Mouse (Mus musculus) midbrain, embryonic 14.5 days (tissue): ENCODE data around the gene Tas2r138. TPM values are rescaled to one million over a fixed set of nuclear protein-coding genes. Genes with fewer than 3 reads are reported as not detected.

Source experiments
- ATAC-seq: fragments of 200-750 bp; cut with Nextera tagmentation; 2 replicates; pipeline ENCODE4 v1.8.0; 2017; ENCODE audit warnings: moderate number of reproducible peaks, moderate library complexity; ENCODE audit not compliant: low FRiP score, low TSS enrichment
- DNase-seq: peaks from one replicate; pipeline ENCODE4 v3.0.0-alpha.2; 2015
- H3K27ac ChIP-seq: fragments of 300-500 bp; sonication (generic); replicated peaks from 2 replicates; pipeline ENCODE4 v1.5.1; 2014; ENCODE audit warnings: mild to moderate bottlenecking, low read depth, low read length, moderate library complexity
- H3K27me3 ChIP-seq: fragments of 300-500 bp; sonication (generic); 2 replicates; pipeline ENCODE4 v1.6.1; 2014; ENCODE audit warnings: low read length, control low read depth, mixed read lengths; ENCODE audit not compliant: control insufficient read depth, insufficient read depth
- H3K36me3 ChIP-seq: fragments of 300-500 bp; sonication (generic); 2 replicates; pipeline ENCODE4 v1.6.1; 2014; ENCODE audit warnings: low read length, control low read depth; ENCODE audit not compliant: control insufficient read depth, insufficient read depth
- H3K4me1 ChIP-seq: fragments of 300-500 bp; sonication (generic); 2 replicates; pipeline ENCODE4 v1.6.1; 2014; ENCODE audit warnings: mild to moderate bottlenecking, antibody characterized with exemption, low read length, control low read depth; ENCODE audit not compliant: control insufficient read depth, insufficient read depth
- H3K4me2 ChIP-seq: fragments of 300-500 bp; sonication (generic); 2 replicates; pipeline ENCODE4 v1.6.1; 2014; ENCODE audit warnings: mild to moderate bottlenecking, low read length, moderate library complexity
- H3K4me3 ChIP-seq: fragments of 300-500 bp; sonication (generic); replicated peaks from 2 replicates; pipeline ENCODE4 v1.5.1; 2014; ENCODE audit warnings: low read depth, low read length
- H3K9ac ChIP-seq: fragments of 300-500 bp; sonication (generic); replicated peaks from 2 replicates; pipeline ENCODE4 v1.6.1; 2014; ENCODE audit warnings: mild to moderate bottlenecking, low read length, moderate library complexity
- H3K9me3 ChIP-seq: fragments of 300-500 bp; sonication (generic); 2 replicates; pipeline ENCODE4 v1.6.1; 2016; ENCODE audit warnings: low read length, control low read depth, mixed read lengths; ENCODE audit not compliant: control insufficient read depth
- WGBS: fragments of 180-500 bp; shearing (Covaris S2); extraction: QIAGEN DNeasy Blood & Tissue Kit; methylation state at CpG from one replicate; pipeline ENCODE4 v1.1.7; 2014; 5-methylcytosine and 5-hydroxymethylcytosine counted together
- polyA plus RNA-seq: library from polyadenylated mRNA; unstranded; fragments of >200 nt; fragmentation: Nextera tagmentation; extraction: Ambion mirVana; gene quantifications from 2 replicates; pipeline ENCODE4 v1.2.1, GENCODE M21; 2014

The Tas2r138 gene
- polyA plus RNA-seq, result not detected in 2 replicates

DNA sequence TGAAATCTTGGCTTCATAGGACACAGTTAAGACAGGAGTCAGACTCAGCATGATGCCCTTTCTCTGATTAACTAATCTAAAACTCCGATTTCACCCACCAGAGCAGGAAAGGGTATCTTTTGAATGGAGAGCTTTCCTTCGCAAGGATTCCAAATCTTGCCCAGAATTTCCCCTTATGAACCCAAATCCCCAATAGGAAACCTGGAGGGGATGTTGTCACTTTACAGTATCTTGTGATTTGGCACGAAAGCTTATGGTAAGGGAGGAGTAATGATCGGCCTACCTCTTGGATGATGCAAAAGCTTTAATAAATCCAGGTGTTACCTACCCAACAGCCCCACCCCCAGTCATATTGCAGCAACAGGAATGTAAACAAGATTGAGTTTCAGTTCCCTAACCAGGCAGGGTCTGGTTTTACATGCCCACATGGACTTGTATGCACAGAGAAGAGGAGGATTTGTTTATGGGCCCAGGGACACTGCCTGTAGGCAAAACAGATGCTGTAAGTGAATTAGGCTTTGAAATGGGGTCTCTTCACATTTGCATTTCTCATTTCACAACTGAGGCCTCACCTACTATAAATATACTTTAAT lies at the start of gene Tas2r138:
Gene Tas2r138 (minus strand): TSS at position 51 of the 593 bp plus-strand sequence.
- no peaks in the 10 kb centered on the region for H3K27me3 ChIP-seq

GRCm38 (mm10) chr6:40660930-40661329 lies 47.8 kb upstream of the Tas2r138 start:
- WGBS, result 19% methylated on average over 2 of the region's 2 CpGs
- Histone ChIP-seq H3K27me3 (no peaks in the 10 kb centered on the region), H3K9ac (no peak overlapping the region), H3K4me1 (no peaks in the 10 kb centered on the region), H3K27ac (no peak overlapping the region), H3K4me2 (no peak overlapping the region), H3K4me3 (no peak overlapping the region), H3K36me3 (no peaks in the 10 kb centered on the region), H3K9me3 (no peaks in the 10 kb centered on the region)
- no peak for ATAC-seq
- DNase-seq, result no peak

More for the DNA sequence above, at the start of gene Tas2r138:
- Histone ChIP-seq H3K4me2 (no peak within 1 kb of the TSS), H3K27ac (no peak within 1 kb of the TSS), H3K4me3 (no peak within 1 kb of the TSS), H3K36me3 (no peaks in the 10 kb centered on the region), H3K9ac (no peak within 1 kb of the TSS), H3K4me1 (no peaks in the 10 kb centered on the region), H3K9me3 (no peaks in the 10 kb centered on the region)
- WGBS, result 86% methylated on average over 4 of the region's 4 CpGs
- ATAC-seq (no peak), DNase-seq (no peak)

DNA sequence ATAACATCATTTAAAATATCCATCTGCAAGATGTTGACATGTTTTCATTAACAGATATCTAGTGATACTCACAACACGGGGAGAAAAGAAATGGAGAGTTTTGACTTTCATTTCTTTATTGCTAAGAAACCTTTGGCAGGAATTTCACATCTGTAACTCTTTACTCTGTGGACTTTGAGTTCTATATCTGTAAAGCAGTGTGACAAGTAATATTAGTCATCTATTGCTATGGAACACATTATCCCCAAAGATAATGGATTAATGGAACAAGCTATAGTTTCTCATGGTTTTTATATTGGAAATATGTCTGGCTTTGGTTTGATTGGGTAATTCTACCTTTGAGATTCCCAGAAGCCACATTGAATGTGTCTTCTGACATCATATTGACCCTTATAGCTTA lies 37.8 kb upstream of the Tas2r138 start:
- Histone ChIP-seq H3K9me3 (no peaks in the 10 kb centered on the region), H3K27me3 (no peaks in the 10 kb centered on the region), H3K9ac (no peak overlapping the region), H3K4me3 (no peak overlapping the region), H3K36me3 (no peaks in the 10 kb centered on the region), H3K27ac (no peak overlapping the region), H3K4me1 (no peaks in the 10 kb centered on the region), H3K4me2 (no peak overlapping the region)
- ATAC-seq, result no peak
- DNase-seq, result no peak
- 89% methylated on average over 1 of the region's 1 CpGs for WGBS

GRCm38 (mm10) chr6:40645701-40646100 lies 32.6 kb upstream of the Tas2r138 start:
- H3K9me3 ChIP-seq, result no peaks in the 10 kb centered on the region
- ATAC-seq (no peak), DNase-seq (no peak)
- no peaks in the 10 kb centered on the region for H3K36me3 ChIP-seq
- no peak overlapping the region for H3K9ac ChIP-seq
- WGBS, result 52% methylated on average over 8 of the region's 8 CpGs
- H3K4me1 ChIP-seq, result no peaks in the 10 kb centered on the region
- H3K4me3 ChIP-seq, result no peak overlapping the region
- H3K4me2 ChIP-seq, result no peak overlapping the region
- H3K27me3 ChIP-seq, result no peaks in the 10 kb centered on the region
- H3K27ac ChIP-seq, result no peak overlapping the region

DNA sequence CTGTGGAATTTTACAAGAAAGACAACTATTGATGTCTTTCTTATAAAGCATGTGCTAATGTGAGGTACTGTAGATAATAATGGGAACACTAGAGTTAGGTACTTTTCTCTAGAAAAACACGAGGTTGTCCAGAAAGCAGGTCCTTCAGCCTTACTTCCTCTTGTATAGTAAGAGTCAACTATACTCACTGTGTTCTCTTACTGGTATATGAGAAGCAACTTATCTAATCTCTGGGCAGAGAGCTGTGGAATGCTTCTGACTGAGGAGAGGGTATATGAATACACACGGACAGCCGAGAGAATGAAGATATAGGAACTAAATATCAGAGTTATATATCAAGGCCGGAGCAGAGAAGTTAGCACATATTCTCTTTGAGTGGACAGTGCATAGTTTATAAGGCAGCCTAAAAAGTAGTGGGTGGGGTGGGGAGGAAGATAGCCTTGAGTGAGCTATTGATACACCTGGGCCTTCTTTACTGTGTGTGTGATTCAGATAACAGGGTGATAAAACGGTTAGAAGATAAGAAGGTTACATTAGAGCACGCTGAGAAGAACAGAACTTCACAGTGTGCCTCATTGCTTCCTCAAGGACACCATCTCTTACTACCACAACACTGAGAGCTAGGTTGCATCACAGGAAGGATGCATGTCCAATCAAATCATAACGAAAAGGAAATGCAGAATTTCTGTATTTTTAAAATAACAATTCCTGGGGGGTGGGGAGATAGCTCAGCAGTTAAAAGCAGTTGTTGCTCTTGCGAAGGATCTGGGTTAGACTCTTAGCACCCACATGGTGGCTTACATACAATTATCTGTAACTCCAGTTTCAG lies 27.8 kb upstream of the Tas2r138 start:
- H3K4me2 ChIP-seq, result no peak overlapping the region
- H3K4me3 ChIP-seq, result no peak overlapping the region
- no peaks in the 10 kb centered on the region for H3K4me1 ChIP-seq
- WGBS, result 90% methylated on average over 8 of the region's 8 CpGs
- no peak overlapping the region for H3K9ac ChIP-seq
- H3K36me3 ChIP-seq, result no peaks in the 10 kb centered on the region
- H3K27me3 ChIP-seq, result no peaks in the 10 kb centered on the region
- no peak overlapping the region for H3K27ac ChIP-seq
- ATAC-seq, result no peak
- no peaks in the 10 kb centered on the region for H3K9me3 ChIP-seq
- DNase-seq, result no peak

DNA sequence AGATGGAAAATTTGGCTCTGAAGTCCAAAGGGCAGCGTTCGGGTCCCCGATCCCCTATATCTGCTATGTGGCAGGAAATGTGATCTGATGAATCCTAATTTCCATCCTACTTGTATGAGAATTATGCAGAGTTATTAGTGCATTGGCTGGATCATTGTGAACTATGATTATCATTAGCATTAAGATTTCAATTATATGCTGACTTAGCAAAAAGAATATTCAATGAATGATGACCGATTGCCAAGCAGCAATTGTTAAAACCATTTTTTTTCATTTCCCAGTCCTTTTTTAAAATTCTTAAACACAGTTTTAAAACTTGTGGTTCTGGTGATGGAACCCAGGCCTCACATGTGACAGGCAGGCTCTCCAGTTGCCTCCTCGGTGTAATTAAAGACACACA lies 24.6 kb upstream of the Tas2r138 start:
- whole genome bisulfite sequencing, result 96% methylated on average over 5 of the region's 5 CpGs
- H3K4me1 ChIP-seq, result no peaks in the 10 kb centered on the region
- H3K27ac ChIP-seq, result no peak overlapping the region
- H3K36me3 ChIP-seq, result no peaks in the 10 kb centered on the region
- no peaks in the 10 kb centered on the region for H3K9me3 ChIP-seq
- H3K27me3 ChIP-seq, result no peaks in the 10 kb centered on the region
- H3K4me2 ChIP-seq, result no peak overlapping the region
- no peak for ATAC-seq
- H3K9ac ChIP-seq, result no peak overlapping the region
- no peak for DNase-seq
- H3K4me3 ChIP-seq, result no peak overlapping the region

GRCm38 (mm10) chr6:40635559-40635958 lies 22.4 kb upstream of the Tas2r138 start:
- no peak overlapping the region for H3K4me2 ChIP-seq
- ATAC-seq (no peak), DNase-seq (no peak)
- H3K4me3 ChIP-seq, result no peak overlapping the region
- no peak overlapping the region for H3K27ac ChIP-seq
- no peak overlapping the region for H3K9ac ChIP-seq
- H3K9me3 ChIP-seq, result no peaks in the 10 kb centered on the region
- WGBS, result 84% methylated on average over 6 of the region's 6 CpGs
- no peaks in the 10 kb centered on the region for H3K4me1 ChIP-seq
- H3K27me3 ChIP-seq, result no peaks in the 10 kb centered on the region
- no peaks in the 10 kb centered on the region for H3K36me3 ChIP-seq

GRCm38 (mm10) chr6:40634640-40635071 lies 21.5 kb upstream of the Tas2r138 start:
- Histone ChIP-seq H3K9me3 (no peaks in the 10 kb centered on the region), H3K36me3 (no peaks in the 10 kb centered on the region), H3K27ac (no peak overlapping the region), H3K4me2 (no peak overlapping the region), H3K4me3 (no peak overlapping the region), H3K27me3 (no peaks in the 10 kb centered on the region), H3K9ac (no peak overlapping the region), H3K4me1 (no peaks in the 10 kb centered on the region)
- ATAC-seq (no peak), DNase-seq (no peak)
- 63% methylated on average over 1 of the region's 1 CpGs for WGBS
